Mouse (Mus musculus): ENCODE data around the gene Epb41l1. TPM values are rescaled to one million over a fixed set of nuclear protein-coding genes. Genes with fewer than 3 reads are reported as not detected.

Gene Epb41l1
- polyA plus RNA-seq, 1 experiment from 2014 or later = 4.4 TPM

- Histone ChIP-seq H3K9me3 (no peaks in the 10 kb centered on the region), H3K4me3 (replicated peaks) (no peak overlapping the region), H3K4me1 (peaks cover 8% of the 10 kb centered on the region), H3K27me3 (no peaks in the 10 kb centered on the region), H3K9ac (no peak overlapping the region), H3K36me3 (replicated peaks) (no peaks in the 10 kb centered on the region), H3K4me2 (no peak overlapping the region), H3K27ac (no peak overlapping the region)
- no peak for ATAC-seq (ENCODE audit: low FRiP score)
- 85% methylated on average over 13 of the region's 13 CpGs for WGBS
Observed at GRCm38 (mm10) chr2:156451225-156452148, 30.8 kb downstream of the Epb41l1 start.

GRCm38 (mm10) chr2:156452149-156452536, 31.4 kb downstream of the Epb41l1 start:
- no peak overlapping the region for H3K27ac ChIP-seq
- no peak for ATAC-seq (ENCODE audit: low FRiP score)

GRCm38 (mm10) chr2:156453822-156454221, 33.1 kb downstream of the Epb41l1 start:
- Histone ChIP-seq H3K36me3 (replicated peaks) (no peaks in the 10 kb centered on the region), H3K9ac (no peak overlapping the region), H3K4me1 (peaks cover 8% of the 10 kb centered on the region), H3K4me3 (replicated peaks) (no peak overlapping the region), H3K9me3 (no peaks in the 10 kb centered on the region), H3K27ac (no peak overlapping the region), H3K27me3 (no peaks in the 10 kb centered on the region), H3K4me2 (no peak overlapping the region)
- WGBS = 89% methylated on average over 7 of the region's 7 CpGs
- ATAC-seq (ENCODE audit: low FRiP score) = no peak

More at GRCm38 (mm10) chr2:156452149-156452536, 31.4 kb downstream of the Epb41l1 start:
- WGBS = 50% methylated on average over 7 of the region's 7 CpGs
- Histone ChIP-seq H3K4me3 (replicated peaks) (no peak overlapping the region), H3K4me2 (no peak overlapping the region), H3K9me3 (no peaks in the 10 kb centered on the region), H3K27me3 (no peaks in the 10 kb centered on the region), H3K36me3 (replicated peaks) (no peaks in the 10 kb centered on the region), H3K4me1 (peaks cover 8% of the 10 kb centered on the region), H3K9ac (no peak overlapping the region)

- Histone ChIP-seq H3K4me2 (no peak overlapping the region), H3K27me3 (no peaks in the 10 kb centered on the region), H3K36me3 (replicated peaks) (no peaks in the 10 kb centered on the region), H3K4me3 (replicated peaks) (no peak overlapping the region), H3K9me3 (no peaks in the 10 kb centered on the region), H3K27ac (no peak overlapping the region), H3K9ac (no peak overlapping the region), H3K4me1 (peaks cover 15% of the 10 kb centered on the region)
- 91% methylated on average over 9 of the region's 9 CpGs for WGBS
- no peak for ATAC-seq (ENCODE audit: low FRiP score)
Observed at GRCm38 (mm10) chr2:156455508-156456108, 34.9 kb downstream of the Epb41l1 start.

GRCm38 (mm10) chr2:156456386-156457342, 36.0 kb downstream of the Epb41l1 start:
- H3K9ac ChIP-seq = no peak overlapping the region
- no peaks in the 10 kb centered on the region for H3K9me3 ChIP-seq
- no peaks in the 10 kb centered on the region for H3K27me3 ChIP-seq
- no peaks in the 10 kb centered on the region for H3K36me3 ChIP-seq (replicated peaks)
- 84% methylated on average over 14 of the region's 14 CpGs for WGBS
- H3K4me2 ChIP-seq = no peak overlapping the region
- no peak overlapping the region for H3K27ac ChIP-seq
- H3K4me3 ChIP-seq (replicated peaks) = no peak overlapping the region
- no peak for ATAC-seq (ENCODE audit: low FRiP score)
- H3K4me1 ChIP-seq = peaks cover 19% of the 10 kb centered on the region

- Histone ChIP-seq H3K4me3 (replicated peaks) (no peak overlapping the region), H3K27ac (no peak overlapping the region), H3K36me3 (replicated peaks) (no peaks in the 10 kb centered on the region), H3K4me1 (peaks cover 16% of the 10 kb centered on the region), H3K4me2 (no peak overlapping the region), H3K9me3 (no peaks in the 10 kb centered on the region), H3K27me3 (no peaks in the 10 kb centered on the region), H3K9ac (no peak overlapping the region)
- no peak for ATAC-seq (ENCODE audit: low FRiP score)
- whole genome bisulfite sequencing = 52% methylated on average over 4 of the region's 4 CpGs
Observed at GRCm38 (mm10) chr2:156457343-156457717, 36.6 kb downstream of the Epb41l1 start.

GRCm38 (mm10) chr2:156460470-156460869, 39.8 kb downstream of the Epb41l1 start:
- WGBS = 33% methylated on average over 14 of the region's 14 CpGs
- ATAC-seq (ENCODE audit: low FRiP score) = no peak
- 0 out of 2 replicates have a peak overlapping the region, but pooled peaks have one; percentile 29 for H3K9ac ChIP-seq
- H3K4me3 ChIP-seq (replicated peaks) = no peak overlapping the region
- H3K4me2 ChIP-seq = no peak overlapping the region
- H3K4me1 ChIP-seq = peaks cover 20% of the 10 kb centered on the region
- H3K36me3 ChIP-seq (replicated peaks) = no peaks in the 10 kb centered on the region
- H3K9me3 ChIP-seq = no peaks in the 10 kb centered on the region
- H3K27me3 ChIP-seq = no peaks in the 10 kb centered on the region
- 0 out of 2 replicates have a peak overlapping the region, but pooled peaks have one; percentile 61 for H3K27ac ChIP-seq

GRCm38 (mm10) chr2:156462154-156463029, 41.7 kb downstream of the Epb41l1 start:
- Histone ChIP-seq H3K9ac (no peak overlapping the region), H3K4me2 (no peak overlapping the region), H3K36me3 (replicated peaks) (no peaks in the 10 kb centered on the region), H3K27ac (no peak overlapping the region), H3K9me3 (no peaks in the 10 kb centered on the region), H3K27me3 (no peaks in the 10 kb centered on the region; the same call in 1 of the 2 replicates), H3K4me3 (replicated peaks) (no peak overlapping the region), H3K4me1 (peaks cover 20% of the 10 kb centered on the region)
- ATAC-seq (ENCODE audit: low FRiP score) = no peak
- WGBS = 52% methylated on average over 14 of the region's 14 CpGs

- H3K36me3 ChIP-seq (replicated peaks) = no peaks in the 10 kb centered on the region
- no peaks in the 10 kb centered on the region; the same call in 1 of the 2 replicates for H3K27me3 ChIP-seq
- no peak overlapping the region for H3K4me3 ChIP-seq (replicated peaks)
- ATAC-seq (ENCODE audit: low FRiP score) = no peak
- peaks cover 20% of the 10 kb centered on the region for H3K4me1 ChIP-seq
- H3K27ac ChIP-seq = no peak overlapping the region
- no peaks in the 10 kb centered on the region for H3K9me3 ChIP-seq
- WGBS = 88% methylated on average over 4 of the region's 4 CpGs
- H3K4me2 ChIP-seq = no peak overlapping the region
- no peak overlapping the region for H3K9ac ChIP-seq
Observed at GRCm38 (mm10) chr2:156464416-156464815, 43.7 kb downstream of the Epb41l1 start.

GRCm38 (mm10) chr2:156467538-156467937, 46.8 kb downstream of the Epb41l1 start:
- H3K27ac ChIP-seq = no peak overlapping the region
- no peaks in the 10 kb centered on the region for H3K36me3 ChIP-seq (replicated peaks)
- 88% methylated on average over 11 of the region's 11 CpGs for WGBS
- no peaks in the 10 kb centered on the region for H3K9me3 ChIP-seq
- H3K4me3 ChIP-seq (replicated peaks) = no peak overlapping the region
- no peak for ATAC-seq (ENCODE audit: low FRiP score)
- no peaks in the 10 kb centered on the region; the same call in 1 of the 2 replicates for H3K27me3 ChIP-seq
- H3K9ac ChIP-seq = no peak overlapping the region
- peaks cover 4% of the 10 kb centered on the region for H3K4me1 ChIP-seq
- no peak overlapping the region for H3K4me2 ChIP-seq

GRCm38 (mm10) chr2:156468890-156469289, 48.2 kb downstream of the Epb41l1 start:
- Histone ChIP-seq H3K27ac (no peak overlapping the region), H3K36me3 (replicated peaks) (no peaks in the 10 kb centered on the region), H3K4me2 (no peak overlapping the region), H3K4me1 (peaks cover 2% of the 10 kb centered on the region; the same call in 1 of the 2 replicates), H3K27me3 (no peaks in the 10 kb centered on the region; the same call in 1 of the 2 replicates), H3K9me3 (no peaks in the 10 kb centered on the region), H3K4me3 (replicated peaks) (no peak overlapping the region), H3K9ac (no peak overlapping the region)
- WGBS = 91% methylated on average over 5 of the region's 5 CpGs
- no peak for ATAC-seq (ENCODE audit: low FRiP score)
